Mouse (Mus musculus): ENCODE data around the gene Pgap1. TPM values are rescaled to one million over a fixed set of nuclear protein-coding genes. Genes with fewer than 3 reads are reported as not detected.

Gene Pgap1
- total RNA-seq, 2 experiments from 2014 or later, result 5.5 to 6.3 TPM

DNA sequence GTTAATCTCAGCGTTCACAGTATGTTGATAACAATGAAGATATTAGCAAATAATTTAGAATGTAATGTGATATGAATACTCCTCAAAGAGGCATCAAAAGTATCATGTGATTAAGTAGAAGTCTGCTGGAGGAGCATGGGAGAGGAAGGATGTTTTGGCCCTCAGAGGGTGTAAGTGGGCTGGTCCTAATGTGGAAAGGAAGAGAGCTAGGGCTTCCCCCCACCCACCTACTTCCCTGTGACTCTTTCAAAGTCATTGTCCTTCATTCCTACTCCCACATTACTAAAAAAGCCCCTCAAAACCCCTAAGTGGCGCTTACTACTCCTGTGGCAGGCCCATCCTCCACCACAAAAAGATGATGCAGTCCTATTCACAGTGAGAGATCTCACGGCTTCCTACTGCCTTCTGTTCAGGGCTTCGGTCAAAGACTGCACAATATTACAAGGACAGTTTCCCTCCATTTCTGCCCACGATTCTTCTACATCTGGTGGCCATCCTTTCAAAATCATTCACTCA lies 37.4 kb downstream of the Pgap1 start:
- DNase-seq, result no peak

DNA sequence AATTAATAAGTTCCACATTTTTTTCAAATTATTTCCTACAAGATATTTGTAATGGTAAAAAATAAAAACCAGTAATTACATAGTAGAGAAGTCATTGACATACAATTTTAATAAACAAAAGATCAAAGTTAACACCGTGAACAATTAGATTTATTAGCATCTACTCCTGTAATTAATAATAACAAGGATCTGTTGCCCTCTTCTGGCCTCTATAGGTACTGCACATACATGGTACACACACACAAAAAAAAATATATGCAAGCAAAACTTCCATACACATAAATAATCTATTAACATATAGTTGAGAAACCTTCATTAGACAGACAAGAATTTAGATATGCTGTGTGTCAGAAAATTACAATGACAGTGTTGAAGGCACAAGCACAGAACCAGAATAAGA lies 43.6 kb downstream of the Pgap1 start:
- DNase-seq, result no peak

DNA sequence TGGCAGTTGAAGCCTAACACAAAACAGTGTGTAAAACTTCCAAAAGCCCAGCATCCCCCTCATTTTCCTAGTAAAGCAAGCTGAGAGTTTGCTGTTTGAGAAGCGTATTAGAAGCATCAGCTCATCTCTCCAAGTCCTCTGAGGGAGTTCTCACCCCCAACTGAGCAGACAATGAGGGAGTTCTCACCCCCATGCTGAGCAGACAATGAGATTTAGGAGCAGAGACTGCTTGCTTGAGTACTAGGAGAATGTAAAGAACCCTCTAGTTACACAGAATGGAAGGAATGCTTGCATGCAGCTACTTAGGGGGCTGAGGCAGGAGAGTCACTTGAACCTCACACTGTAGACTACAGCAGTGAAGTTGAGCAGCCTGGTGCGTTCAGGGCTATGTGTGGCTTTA lies 59.0 kb downstream of the Pgap1 start:
- DNase-seq, result no peak

DNA sequence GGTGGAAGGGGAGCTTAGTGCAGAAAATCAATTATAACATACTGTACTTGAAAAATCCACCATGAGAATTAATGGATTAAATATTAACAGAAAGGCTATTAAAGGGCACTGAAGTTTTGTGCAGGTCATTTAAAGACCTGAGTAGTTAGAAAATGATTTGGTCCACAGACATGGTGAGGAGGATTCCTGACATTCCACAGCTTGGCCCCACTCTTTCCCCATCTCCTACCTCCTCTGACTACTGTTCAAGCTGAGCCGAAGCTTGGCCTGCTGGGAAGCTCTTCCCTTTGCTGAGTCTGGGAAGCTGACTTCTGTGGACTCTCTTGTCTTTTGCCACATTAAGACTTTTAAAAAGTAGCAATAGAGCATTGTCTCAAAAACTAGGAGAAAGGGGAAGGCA lies 61.2 kb downstream of the Pgap1 start:
- DNase-seq, result no peak

DNA sequence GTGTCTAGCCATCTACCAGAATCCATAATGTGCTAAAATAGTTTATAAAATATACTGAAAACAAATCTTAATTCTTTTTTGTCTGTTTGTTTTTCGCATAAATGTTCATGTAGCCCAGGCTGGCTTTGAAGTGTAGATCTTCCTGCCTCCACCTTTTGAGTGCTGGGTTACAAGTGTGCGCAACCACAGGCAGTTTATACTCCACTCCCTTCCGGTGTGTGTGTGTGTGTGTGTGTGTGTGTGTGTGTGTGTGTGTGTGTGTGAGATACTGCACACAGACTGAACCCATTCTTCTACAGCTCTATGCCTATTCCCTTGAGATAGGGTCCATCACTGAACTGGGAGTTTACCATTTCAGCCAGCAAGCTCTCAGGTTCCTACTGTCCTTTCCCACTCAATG lies 64.0 kb downstream of the Pgap1 start:
- no peak for DNase-seq

DNA sequence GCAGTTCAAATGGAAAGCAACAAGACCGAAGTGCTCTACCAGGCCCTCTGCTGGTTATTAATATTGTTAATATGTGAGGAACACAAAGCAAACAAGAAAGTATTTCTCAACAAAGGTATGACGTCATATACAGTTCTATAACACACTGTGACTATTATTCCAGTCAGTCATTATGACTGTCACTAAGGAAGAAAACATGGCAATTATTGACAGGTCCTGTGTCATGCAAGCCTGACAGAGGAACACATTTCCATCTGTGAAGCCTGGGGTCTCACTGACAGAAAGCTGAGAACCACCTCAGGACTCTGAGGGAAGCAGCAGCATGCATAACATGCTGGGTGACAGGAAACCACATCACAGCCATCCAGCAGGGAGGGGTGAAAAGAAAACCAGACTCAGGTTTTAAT lies 65.0 kb downstream of the Pgap1 start:
- no peak for DNase-seq

DNA sequence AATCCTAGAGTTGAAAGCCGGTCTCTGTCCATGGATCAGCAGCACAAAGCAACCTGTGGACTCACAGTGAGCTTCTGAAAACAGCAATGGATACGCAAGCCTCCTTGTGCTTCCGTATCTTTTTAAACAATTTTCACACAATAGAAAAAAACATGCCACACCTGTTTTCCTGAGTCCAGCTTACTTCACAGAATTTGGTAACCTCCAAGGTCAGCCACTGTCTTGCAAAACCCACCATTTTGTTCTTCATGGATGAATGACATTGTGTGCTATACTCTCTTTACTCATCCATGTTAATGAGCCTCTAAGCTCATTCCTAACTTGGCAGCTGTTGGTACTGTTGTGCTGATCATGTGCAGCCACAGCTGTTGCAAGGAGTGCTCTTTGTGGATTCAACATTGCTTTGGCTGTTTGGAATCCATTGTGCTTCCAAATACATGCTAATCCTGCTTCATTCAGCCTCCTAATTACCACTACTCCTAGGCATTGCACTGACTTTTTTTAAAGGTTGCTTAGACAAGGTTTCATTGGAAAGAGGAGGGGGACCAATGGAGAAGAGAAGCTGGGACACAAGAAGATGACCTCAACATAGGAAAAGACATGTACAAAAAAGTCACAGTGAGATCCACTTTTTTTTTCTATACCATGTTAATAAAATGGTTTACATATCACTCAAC lies 72.6 kb downstream of the Pgap1 start:
- DNase-seq, result no peak

DNA sequence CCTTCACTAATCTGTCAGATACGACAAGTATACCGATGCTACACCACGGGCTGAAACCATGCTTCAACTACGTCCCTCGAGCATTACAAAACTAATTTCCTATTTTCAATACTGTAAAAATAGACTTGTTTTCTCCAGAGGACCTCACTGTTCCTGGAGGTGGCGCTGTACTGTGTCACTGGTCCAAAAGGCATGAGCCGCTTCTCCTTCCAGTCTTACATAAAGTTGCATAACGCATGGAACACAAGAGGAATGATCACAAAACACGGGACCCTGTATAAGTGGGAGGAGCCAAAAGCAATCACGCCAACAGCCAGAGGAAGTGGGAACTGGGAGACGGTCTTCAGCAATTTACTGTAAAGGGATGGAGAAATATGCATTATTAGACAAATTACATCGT lies 77.0 kb downstream of the Pgap1 start:
- no peak for DNase-seq

DNA sequence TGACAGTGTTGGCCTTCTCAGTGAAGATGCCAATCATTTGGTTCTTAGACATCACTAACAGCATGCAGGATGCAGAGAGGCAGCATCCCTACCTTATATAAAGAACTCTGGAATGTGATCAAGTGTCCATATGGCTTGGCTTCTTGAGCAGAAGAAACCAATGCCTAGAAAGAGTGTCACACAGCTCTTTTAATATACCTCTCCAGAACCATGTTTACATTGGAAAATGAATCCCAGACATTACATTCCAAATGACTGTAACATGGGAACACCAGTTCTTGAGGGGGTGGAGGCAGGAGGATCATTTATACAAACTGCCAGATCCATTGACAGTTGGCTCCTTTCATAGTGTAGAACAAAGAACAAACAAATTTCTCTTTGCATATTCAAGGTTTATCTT lies 88.8 kb downstream of the Pgap1 start:
- DNase-seq, result no peak

DNA sequence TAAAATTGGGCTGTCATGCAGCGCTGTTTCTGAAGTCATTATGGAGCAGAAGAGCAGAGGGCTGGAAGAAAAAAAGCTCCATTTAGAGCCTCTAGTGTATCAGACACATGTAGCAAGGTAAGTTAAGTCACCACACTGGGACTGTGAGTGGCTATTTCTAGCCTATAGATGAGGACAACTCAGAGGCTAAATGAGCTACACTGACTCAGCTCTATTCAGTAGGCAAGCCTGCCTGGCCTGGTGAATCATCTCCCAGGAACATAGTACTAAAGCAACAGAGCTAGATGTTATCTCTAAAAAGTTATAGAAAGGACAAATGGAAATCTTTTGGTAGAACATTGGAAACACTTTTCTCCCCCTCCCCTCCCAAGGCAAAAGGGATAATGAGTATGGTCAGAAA lies 90.1 kb downstream of the Pgap1 start:
- no peak for DNase-seq

DNA sequence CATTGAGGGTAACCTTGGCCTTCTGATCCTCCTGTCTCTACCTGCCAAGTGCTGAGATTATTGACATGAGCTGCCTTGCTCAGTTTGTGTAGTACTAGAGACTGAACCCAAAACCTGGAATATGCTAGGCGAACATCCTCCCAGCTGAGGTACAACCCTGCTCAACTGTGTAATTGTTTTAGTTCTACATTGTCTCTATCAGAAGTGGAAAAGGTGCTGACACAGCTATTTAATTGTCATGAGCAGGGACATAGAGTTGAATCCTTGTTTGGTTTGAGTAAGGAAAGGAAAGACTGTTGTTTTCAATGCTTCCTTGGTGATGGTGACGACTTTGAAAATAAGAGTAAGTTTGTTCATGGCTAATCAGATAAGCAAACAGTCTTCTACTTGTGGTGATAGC lies 105.4 kb downstream of the Pgap1 start:
- DNase-seq, result no peak

DNA sequence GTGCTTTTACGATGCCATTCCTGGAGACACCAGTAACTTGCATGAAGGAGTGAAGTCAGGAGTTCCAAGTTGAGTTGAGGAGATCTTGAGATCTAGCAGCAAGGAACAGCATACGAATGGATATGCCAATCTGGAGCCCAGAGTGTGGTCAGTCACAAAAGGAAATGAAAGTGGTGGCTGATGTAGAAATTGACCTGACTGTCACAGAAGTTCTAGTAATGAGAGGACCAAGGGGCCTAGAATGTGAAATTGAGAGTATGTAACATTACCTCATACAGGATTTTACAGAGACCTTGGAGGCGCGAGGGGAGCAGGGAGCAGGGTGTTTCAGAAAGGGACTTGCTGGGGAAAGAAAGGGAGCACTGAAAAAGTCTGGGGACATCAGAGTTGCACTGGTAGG lies 108.7 kb downstream of the Pgap1 start:
- DNase-seq, result no peak

DNA sequence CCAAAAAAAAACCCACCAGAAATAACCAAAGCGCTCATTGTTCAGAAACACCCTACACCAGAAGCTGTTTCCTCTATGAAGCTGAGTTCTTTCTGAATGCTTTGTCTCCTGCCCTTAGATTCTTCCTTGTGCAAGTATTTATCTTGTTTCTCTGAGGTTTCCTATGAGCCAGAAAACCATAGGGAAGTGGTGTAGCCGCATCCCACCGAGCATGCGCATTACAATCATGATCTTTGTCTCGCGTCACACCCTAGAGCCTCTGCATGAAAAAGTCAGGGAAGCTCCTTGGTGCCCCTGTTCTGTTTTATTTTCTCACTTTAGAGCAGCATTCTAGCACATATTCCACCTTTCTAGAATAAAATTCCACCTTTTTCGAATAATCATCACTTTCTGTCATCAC lies 113.8 kb downstream of the Pgap1 start:
- no peak for DNase-seq

DNA sequence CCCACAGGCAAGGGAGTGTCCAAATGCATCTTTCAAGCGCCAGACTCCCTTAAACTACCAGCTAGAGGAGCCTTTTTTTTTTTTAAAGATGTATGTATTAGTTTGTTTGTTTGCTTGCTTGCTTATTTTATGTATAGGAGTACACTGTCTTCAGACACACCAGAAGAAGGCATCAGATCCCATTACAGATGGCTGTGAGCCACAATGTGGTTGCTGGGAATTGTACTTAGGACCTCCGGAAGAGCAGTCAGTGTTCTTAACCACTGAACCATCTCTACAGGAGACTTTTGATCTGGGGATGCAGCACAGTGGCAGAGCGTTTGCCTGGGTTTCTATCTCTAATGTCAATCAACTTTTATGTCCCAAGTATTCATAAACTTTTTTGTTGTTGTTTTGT lies 118.4 kb downstream of the Pgap1 start:
- no peak for DNase-seq

DNA sequence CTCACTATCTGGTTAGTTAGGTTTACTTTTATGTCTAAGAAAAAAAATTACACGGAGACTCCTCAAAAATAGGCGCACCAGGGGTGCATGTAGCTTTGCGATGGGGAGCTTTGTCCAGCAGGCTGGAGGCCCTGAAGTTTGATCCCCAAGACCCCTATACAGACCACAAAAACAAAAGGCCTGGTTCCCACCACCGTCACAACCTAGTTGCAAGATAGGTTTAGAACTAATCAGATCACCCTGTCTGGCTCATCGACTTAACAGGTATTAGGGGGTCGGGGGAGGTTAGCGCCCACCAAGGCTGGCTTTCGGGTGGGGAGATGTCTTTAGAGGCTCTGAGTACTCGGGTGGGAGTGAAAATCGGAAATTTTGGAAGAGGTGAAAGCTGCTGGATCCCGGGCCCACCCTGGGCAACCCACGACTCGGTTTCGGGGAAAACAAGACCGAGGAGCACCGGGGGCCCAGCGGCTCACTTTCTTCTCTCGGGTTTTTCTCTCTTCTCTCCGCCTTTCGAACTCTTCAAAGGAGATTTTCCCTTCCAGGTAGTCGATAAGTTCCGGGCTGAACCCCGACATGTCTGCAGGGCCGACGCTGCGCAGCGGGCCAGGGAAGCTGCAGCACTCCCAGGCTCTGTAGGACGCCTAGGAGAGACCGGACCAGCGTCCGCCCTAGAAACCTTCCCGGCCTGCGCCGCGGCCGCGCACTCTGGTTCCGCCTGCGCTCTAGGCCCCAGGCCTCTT lies 119.0 kb downstream of the Pgap1 start, which contains the start of gene Gtf3c3:
Gene Gtf3c3 (minus strand): TSS at position 632 of the 740 bp plus-strand sequence.
- peak; percentile 80 for DNase-seq

Other genes with a start within 250 kb of the Pgap1 start
- gene Gtf3c3, start 118.7 kb downstream of the Pgap1 start, total RNA-seq (2021), result 10 to 100 TPM; 12.8 to 14.1 TPM

All from gastrocnemius, postnatal 10 days (tissue).